Mouse (Mus musculus) kidney, embryonic 15.5 days (tissue): ENCODE results near the gene Kank2. TPM values are rescaled to one million over a fixed set of nuclear protein-coding genes. Genes with fewer than 3 reads are reported as not detected.

Source experiments
- ATAC-seq: fragments of 200-750 bp; cut with Nextera tagmentation; replicated peaks from 2 replicates; pipeline ENCODE4 v1.8.0; 2017; ENCODE audit warnings: moderate TSS enrichment; ENCODE audit not compliant: low FRiP score
- H3K27ac ChIP-seq: fragments of 300-500 bp; sonication (generic); 2 replicates; pipeline ENCODE4 v1.5.1; 2015; ENCODE audit warnings: mild to moderate bottlenecking, inconsistent platforms
- H3K27me3 ChIP-seq: fragments of 300-500 bp; sonication (generic); 2 replicates; pipeline ENCODE4 v1.6.1; 2015; ENCODE audit warnings: inconsistent platforms
- H3K36me3 ChIP-seq: fragments of 300-500 bp; sonication (generic); 2 replicates; pipeline ENCODE4 v1.6.1; 2015; ENCODE audit warnings: inconsistent platforms
- H3K4me1 ChIP-seq: fragments of 300-500 bp; sonication (generic); 2 replicates; pipeline ENCODE4 v1.6.1; 2015; ENCODE audit warnings: inconsistent platforms
- H3K4me2 ChIP-seq: fragments of 300-500 bp; sonication (generic); 2 replicates; pipeline ENCODE4 v1.6.1; 2015; ENCODE audit warnings: moderate library complexity, mild to moderate bottlenecking, inconsistent platforms
- H3K4me3 ChIP-seq: fragments of 300-500 bp; sonication (generic); replicated peaks from 2 replicates; pipeline ENCODE4 v1.5.1; 2015; ENCODE audit warnings: mild to moderate bottlenecking, inconsistent platforms
- H3K9ac ChIP-seq: fragments of 300-500 bp; sonication (generic); 2 replicates; pipeline ENCODE4 v1.6.1; 2015; ENCODE audit warnings: mild to moderate bottlenecking, inconsistent platforms
- H3K9me3 ChIP-seq: fragments of 300-500 bp; sonication (generic); replicated peaks from 2 replicates; pipeline ENCODE4 v1.6.1; 2016; ENCODE audit warnings: inconsistent platforms
- WGBS: fragments of 180-500 bp; shearing (Covaris S2); methylation state at CpG from one replicate; pipeline ENCODE4 v1.1.7; 2015; ENCODE audit warnings: mixed read lengths; 5-methylcytosine and 5-hydroxymethylcytosine counted together
- polyA plus RNA-seq: library from polyadenylated mRNA; unstranded; fragments of >200 nt; fragmentation: Nextera tagmentation; extraction: Ambion mirVana; gene quantifications from 2 replicates; pipeline ENCODE4 v1.2.1, GENCODE M21; 2015

The Kank2 gene
- polyA plus RNA-seq: 18.7 and 23.2 TPM in 2 replicates

DNA sequence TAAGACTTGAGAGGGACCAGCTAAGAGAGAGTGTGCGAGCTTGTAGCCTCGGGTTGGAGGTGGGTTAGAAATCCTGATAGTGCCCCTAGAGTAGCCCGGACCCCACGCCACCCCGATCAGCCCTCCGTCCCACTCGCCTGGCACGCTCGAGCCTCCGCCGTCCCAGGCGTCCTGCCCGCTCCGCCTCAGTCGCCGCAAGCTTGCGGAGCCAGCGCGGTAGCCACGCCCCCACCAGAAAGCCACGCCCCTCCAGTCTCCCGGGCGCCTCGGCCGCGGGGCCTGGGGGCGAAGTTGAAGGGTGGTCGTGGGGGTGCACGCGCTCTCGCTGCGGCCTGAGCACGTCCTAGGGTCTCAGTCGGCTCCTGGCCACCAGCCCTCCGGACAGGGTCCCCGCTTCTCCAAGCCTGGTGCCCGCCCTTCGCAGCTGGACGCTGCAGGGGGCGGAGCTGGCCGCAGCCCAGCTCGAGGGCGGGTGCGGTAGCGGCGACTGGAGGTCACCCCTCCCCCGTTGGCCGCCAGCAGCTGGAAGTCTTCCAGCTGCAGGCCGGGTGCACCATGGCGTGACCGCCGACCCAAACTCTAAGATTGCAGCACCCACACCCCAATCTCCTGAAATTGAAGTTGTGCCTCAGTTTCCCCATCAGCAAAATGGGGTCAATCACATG, at the start of gene Kank2:
Gene Kank2 (minus strand): TSS at position 400 of the 665 bp plus-strand sequence.
- Histone ChIP-seq H3K9me3 (no peaks in the 10 kb centered on the region), H3K9ac (peak within 1 kb of the TSS; percentile 76), H3K27me3 (no peaks in the 10 kb centered on the region), H3K36me3 (peaks cover 56% of the 10 kb centered on the region), H3K4me1 (peaks cover 48% of the 10 kb centered on the region), H3K4me2 (peak within 1 kb of the TSS; percentile 64), H3K4me3 (peak within 1 kb of the TSS; percentile 68), H3K27ac (peak within 1 kb of the TSS; percentile 96)
- peak; percentile 87 for ATAC-seq
- under 1% methylated on average over 52 of the region's 52 CpGs for WGBS

DNA sequence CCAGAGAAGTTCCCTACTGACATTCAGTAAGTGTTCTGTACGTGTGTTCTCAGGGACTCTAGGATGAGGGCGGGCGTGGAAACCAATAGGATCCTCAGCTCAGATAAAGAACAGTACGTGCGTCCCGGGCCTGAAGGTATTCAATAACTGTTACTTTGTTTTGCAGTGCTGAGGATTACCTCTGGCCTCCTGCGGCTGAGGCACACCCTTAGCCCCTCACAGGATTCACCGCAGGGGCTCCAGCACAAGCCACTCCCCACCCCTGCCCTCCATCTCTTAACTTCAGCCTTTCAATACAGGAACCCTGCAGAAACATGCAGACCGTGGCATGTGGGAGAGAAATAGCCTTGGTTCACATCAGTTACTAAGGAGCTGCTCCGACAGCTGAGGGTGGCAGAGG, 49.4 kb upstream of the Kank2 start:
- peaks cover 34% of the 10 kb centered on the region for H3K36me3 ChIP-seq
- H3K9ac ChIP-seq: peak overlapping the region; percentile 45; the same call in 1 of the 2 replicates
- peaks cover 73% of the 10 kb centered on the region for H3K4me1 ChIP-seq
- ATAC-seq: no peak
- WGBS: 42% methylated on average over 10 of the region's 10 CpGs
- no peaks in the 10 kb centered on the region for H3K9me3 ChIP-seq
- 0 out of 2 replicates have a peak overlapping the region, but pooled peaks have one; percentile 1 for H3K4me3 ChIP-seq
- peak overlapping the region; percentile 59 for H3K4me2 ChIP-seq
- no peaks in the 10 kb centered on the region for H3K27me3 ChIP-seq
- H3K27ac ChIP-seq: peak overlapping the region; percentile 94

GRCm38 (mm10) chr9:21847425-21847824, 48.9 kb upstream of the Kank2 start:
- Histone ChIP-seq H3K9ac (peak overlapping the region; percentile 45; the same call in 1 of the 2 replicates), H3K4me1 (peaks cover 74% of the 10 kb centered on the region), H3K4me3 (peak overlapping the region; percentile 34), H3K36me3 (peaks cover 39% of the 10 kb centered on the region), H3K9me3 (no peaks in the 10 kb centered on the region), H3K27ac (peak overlapping the region; percentile 94), H3K27me3 (no peaks in the 10 kb centered on the region), H3K4me2 (peak overlapping the region; percentile 59)
- 14% methylated on average over 3 of the region's 3 CpGs for WGBS
- no peak for ATAC-seq

DNA sequence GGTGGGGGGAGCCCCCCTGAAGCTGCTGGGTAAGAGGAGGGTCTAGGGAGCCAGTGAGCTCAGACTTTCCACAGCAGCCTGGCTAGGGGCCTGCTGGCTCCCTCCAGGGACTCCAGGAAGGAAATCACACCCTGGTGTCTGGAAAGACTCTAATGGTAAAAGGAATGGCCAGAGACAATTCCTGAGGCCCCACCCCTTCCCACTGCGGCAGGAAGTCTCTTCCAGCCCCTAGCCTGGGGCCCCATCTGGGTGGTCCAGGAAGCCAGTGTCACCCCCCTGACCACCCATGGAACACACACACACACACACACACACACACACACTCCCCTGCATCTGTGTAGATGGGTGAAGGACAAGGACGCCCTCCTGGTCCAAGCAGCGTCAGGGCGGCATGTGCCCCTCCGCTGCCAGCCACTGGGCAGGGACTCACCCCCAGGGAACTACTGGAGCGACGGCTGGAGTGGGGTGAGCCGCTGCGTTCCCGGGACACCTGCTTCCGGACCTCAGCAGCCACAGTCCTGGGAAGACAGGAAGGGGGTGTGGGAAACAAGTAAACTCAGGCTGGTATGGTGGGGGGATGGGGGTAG, 48.3 kb upstream of the Kank2 start:
- Histone ChIP-seq H3K4me3 (peak overlapping the region; percentile 34), H3K9ac (peak overlapping the region; percentile 45), H3K4me2 (peak overlapping the region; percentile 59), H3K4me1 (peaks cover 74% of the 10 kb centered on the region), H3K27ac (peak overlapping the region; percentile 94), H3K27me3 (no peaks in the 10 kb centered on the region), H3K9me3 (no peaks in the 10 kb centered on the region), H3K36me3 (peaks cover 44% of the 10 kb centered on the region)
- peak; percentile 56 for ATAC-seq
- 5% methylated on average over 11 of the region's 11 CpGs for whole genome bisulfite sequencing

- H3K9ac ChIP-seq: no peak overlapping the region
- ATAC-seq: no peak
- H3K4me3 ChIP-seq: no peak overlapping the region
- H3K36me3 ChIP-seq: peaks cover 52% of the 10 kb centered on the region
- H3K9me3 ChIP-seq: no peaks in the 10 kb centered on the region
- peaks cover 61% of the 10 kb centered on the region for H3K4me1 ChIP-seq
- H3K27me3 ChIP-seq: no peaks in the 10 kb centered on the region
- H3K27ac ChIP-seq: peak overlapping the region; percentile 94; the same call in 1 of the 2 replicates
- WGBS: 51% methylated on average over 14 of the region's 14 CpGs
- no peak overlapping the region for H3K4me2 ChIP-seq
Observed at GRCm38 (mm10) chr9:21845381-21846080, 47.0 kb upstream of the Kank2 start.

DNA sequence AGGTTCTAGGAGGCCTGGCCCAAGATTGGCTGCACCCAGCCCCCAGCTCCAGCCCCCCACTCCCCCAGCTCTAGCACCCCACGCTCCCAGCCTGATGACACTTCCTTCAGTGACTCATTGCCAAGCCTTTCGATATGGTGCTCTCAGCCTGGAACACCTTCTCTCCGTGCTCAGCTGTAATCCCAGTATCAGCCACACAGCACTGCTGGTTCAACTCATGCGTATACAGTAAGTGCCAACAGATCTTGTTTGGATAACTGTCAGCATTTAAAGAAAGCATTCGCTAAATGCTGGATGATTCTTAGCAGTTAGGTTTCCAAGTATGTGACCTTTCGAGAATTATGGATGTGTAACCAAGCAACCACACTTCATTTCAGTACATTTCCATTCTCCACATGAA, 44.5 kb upstream of the Kank2 start:
- no peaks in the 10 kb centered on the region for H3K27me3 ChIP-seq
- 83% methylated on average over 6 of the region's 6 CpGs for WGBS
- H3K27ac ChIP-seq: peak overlapping the region; percentile 67
- no peak overlapping the region for H3K4me3 ChIP-seq
- 0 out of 2 replicates have a peak overlapping the region, but pooled peaks have one; percentile 26 for H3K9ac ChIP-seq
- no peaks in the 10 kb centered on the region for H3K9me3 ChIP-seq
- peaks cover 44% of the 10 kb centered on the region for H3K4me1 ChIP-seq
- peaks cover 71% of the 10 kb centered on the region for H3K36me3 ChIP-seq
- no peak for ATAC-seq
- H3K4me2 ChIP-seq: no peak overlapping the region

DNA sequence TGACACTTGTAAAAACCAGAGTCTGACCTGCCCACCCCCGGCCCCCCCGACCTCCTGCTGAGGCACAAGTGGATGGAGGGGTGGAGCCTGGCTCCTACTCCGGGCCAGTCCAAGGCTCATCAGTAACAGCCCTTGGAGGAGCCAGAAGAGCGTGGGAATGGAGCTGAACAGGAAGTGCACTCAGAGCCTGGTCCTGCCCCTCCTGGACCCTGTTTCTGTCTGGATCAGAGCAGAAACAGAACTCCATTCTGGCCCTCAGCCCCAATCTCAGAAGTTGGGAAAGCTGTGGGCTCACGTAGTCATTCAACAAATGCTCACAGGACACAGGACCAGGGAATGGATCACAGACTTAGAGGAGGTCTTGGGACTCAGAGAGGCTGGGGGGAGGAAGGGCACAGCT, 43.8 kb upstream of the Kank2 start:
- 54% methylated on average over 5 of the region's 5 CpGs for WGBS
- peaks cover 77% of the 10 kb centered on the region for H3K36me3 ChIP-seq
- H3K4me3 ChIP-seq: no peak overlapping the region
- H3K27me3 ChIP-seq: no peaks in the 10 kb centered on the region
- H3K27ac ChIP-seq: peak overlapping the region; percentile 67
- no peaks in the 10 kb centered on the region for H3K9me3 ChIP-seq
- H3K9ac ChIP-seq: no peak overlapping the region
- ATAC-seq: no peak
- H3K4me2 ChIP-seq: no peak overlapping the region
- H3K4me1 ChIP-seq: peaks cover 37% of the 10 kb centered on the region

GRCm38 (mm10) chr9:21841340-21841739, 42.8 kb upstream of the Kank2 start:
- Histone ChIP-seq H3K9ac (no peak overlapping the region), H3K27me3 (no peaks in the 10 kb centered on the region), H3K4me3 (no peak overlapping the region), H3K4me1 (peaks cover 27% of the 10 kb centered on the region), H3K27ac (no peak overlapping the region), H3K9me3 (no peaks in the 10 kb centered on the region), H3K4me2 (no peak overlapping the region), H3K36me3 (peaks cover 87% of the 10 kb centered on the region)
- 88% methylated on average over 6 of the region's 6 CpGs for WGBS
- no peak for ATAC-seq

- Histone ChIP-seq H3K4me2 (no peak overlapping the region), H3K4me3 (no peak overlapping the region), H3K27ac (0 out of 2 replicates have a peak overlapping the region, but pooled peaks have one; percentile 15), H3K27me3 (no peaks in the 10 kb centered on the region), H3K9ac (no peak overlapping the region), H3K9me3 (no peaks in the 10 kb centered on the region), H3K4me1 (peaks cover 22% of the 10 kb centered on the region), H3K36me3 (peaks cover 87% of the 10 kb centered on the region)
- no peak for ATAC-seq
- WGBS: 56% methylated on average over 8 of the region's 8 CpGs
Observed at GRCm38 (mm10) chr9:21840115-21840787, 41.7 kb upstream of the Kank2 start.

GRCm38 (mm10) chr9:21837690-21838089, 39.1 kb upstream of the Kank2 start:
- H3K9me3 ChIP-seq: no peaks in the 10 kb centered on the region
- peaks cover 18% of the 10 kb centered on the region for H3K4me1 ChIP-seq
- no peak for ATAC-seq
- WGBS: 98% methylated on average over 2 of the region's 2 CpGs
- no peaks in the 10 kb centered on the region for H3K27me3 ChIP-seq
- no peak overlapping the region for H3K27ac ChIP-seq
- H3K9ac ChIP-seq: no peak overlapping the region
- no peak overlapping the region for H3K4me3 ChIP-seq
- no peak overlapping the region for H3K4me2 ChIP-seq
- H3K36me3 ChIP-seq: peaks cover 80% of the 10 kb centered on the region

- peak within 1 kb of the TSS; percentile 68 for H3K27ac ChIP-seq
- WGBS: 72% methylated on average over 15 of the region's 15 CpGs
- no peaks in the 10 kb centered on the region for H3K9me3 ChIP-seq
- peak within 1 kb of the TSS; percentile 20 for H3K4me2 ChIP-seq
- 0 out of 2 replicates have a peak within 1 kb of the TSS, but pooled peaks have one; percentile 1 for H3K4me3 ChIP-seq
- H3K27me3 ChIP-seq: no peaks in the 10 kb centered on the region
- peaks cover 20% of the 10 kb centered on the region for H3K4me1 ChIP-seq
- H3K36me3 ChIP-seq: peaks cover 85% of the 10 kb centered on the region
- H3K9ac ChIP-seq: no peak within 1 kb of the TSS
- ATAC-seq: peak; percentile 67
Observed at GRCm38 (mm10) chr9:21835258-21835912, 36.8 kb upstream of the Kank2 start, which contains the start of gene Angptl8. Angptl8 (plus strand) TSS chr9:21835510.
